Mouse (Mus musculus): Measurements from ENCODE around the gene Grin3b. TPM values are rescaled to one million over a fixed set of nuclear protein-coding genes. Genes with fewer than 3 reads are reported as not detected.
A peak's percentile ranks its signal among the peaks of the same experiment; 100 is the strongest.

Gene Grin3b
- polyA plus RNA-seq, 1 experiment from 2014 or later = 0.32 TPM

DNA sequence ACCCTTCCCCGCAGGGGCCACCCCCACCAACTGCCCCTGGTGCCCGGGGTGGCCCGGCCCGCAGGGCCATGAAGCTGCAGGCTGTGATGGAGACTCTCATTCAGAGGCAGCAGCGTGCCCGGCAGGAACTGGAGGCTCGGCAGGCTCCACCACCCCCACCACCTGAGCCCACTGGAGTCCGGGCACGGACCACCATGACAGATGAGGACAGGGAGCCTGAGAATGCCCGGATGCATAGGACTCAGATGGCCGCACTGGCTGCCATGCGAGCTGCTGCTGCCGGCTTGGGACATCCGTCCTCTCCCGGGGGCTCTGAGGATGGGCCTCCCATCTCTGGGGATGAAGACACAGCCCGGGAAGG is 39.7 kb upstream of the Grin3b start:
- H3K9me3 ChIP-seq (ENCODE audit: low read length) = no peaks in the 10 kb centered on the region
- no peak overlapping the region for H3K4me3 ChIP-seq (ENCODE audit: low read depth, low read length)
- DNase-seq (ENCODE audit: low spot score) = no peak
- peaks cover 12% of the 10 kb centered on the region; the same call in 1 of the 2 replicates for H3K36me3 ChIP-seq (ENCODE audit: insufficient read depth, low read length)
- H3K9ac ChIP-seq (replicated peaks; ENCODE audit: low read depth) = no peak overlapping the region
- no peak overlapping the region for H3K4me2 ChIP-seq (replicated peaks; ENCODE audit: low read depth, low read length)
- TF ChIP-seq CTCF (IDR thresholded peaks at IDR 0.05) (no peak), EP300 (IDR thresholded peaks at IDR 0.05) (no peak)
- H3K27me3 ChIP-seq (replicated peaks; ENCODE audit: insufficient read depth, low read length) = no peaks in the 10 kb centered on the region
- H3K27ac ChIP-seq (ENCODE audit: low read length) = no peak overlapping the region
- H3K4me1 ChIP-seq (ENCODE audit: insufficient read depth, low read depth, low read length) = peaks cover 50% of the 10 kb centered on the region
- ATAC-seq = no peak
- WGBS = 87% methylated on average over 16 of the region's 16 CpGs

DNA sequence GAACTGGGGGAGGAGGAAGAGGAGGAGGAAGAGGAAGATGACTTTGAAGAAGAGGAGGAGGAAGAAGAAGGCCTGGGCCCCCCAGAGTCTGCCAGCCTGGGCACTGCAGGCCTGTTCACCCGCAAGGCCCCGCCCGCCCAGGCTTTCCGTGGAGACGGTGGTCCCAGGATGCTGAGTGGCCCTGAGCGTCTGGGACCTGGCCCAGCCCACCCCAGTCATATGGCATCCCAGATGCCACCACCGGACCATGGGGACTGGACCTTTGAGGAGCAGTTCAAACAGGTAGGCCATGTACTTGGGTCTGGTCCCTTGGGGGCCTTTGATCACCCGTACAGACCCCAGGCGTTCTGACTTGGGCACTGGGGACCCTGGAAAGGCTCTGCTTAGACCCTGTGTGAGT is 38.7 kb upstream of the Grin3b start:
- H3K9ac ChIP-seq (replicated peaks; ENCODE audit: low read depth) = no peak overlapping the region
- TF ChIP-seq EP300 (IDR thresholded peaks at IDR 0.05) = no peak
- TF ChIP-seq CTCF (IDR thresholded peaks at IDR 0.05) = no peak
- no peak overlapping the region for H3K4me3 ChIP-seq (ENCODE audit: low read depth, low read length)
- peaks cover 53% of the 10 kb centered on the region for H3K4me1 ChIP-seq (ENCODE audit: insufficient read depth, low read depth, low read length)
- DNase-seq (ENCODE audit: low spot score) = no peak
- peaks cover 12% of the 10 kb centered on the region; the same call in 1 of the 2 replicates for H3K36me3 ChIP-seq (ENCODE audit: insufficient read depth, low read length)
- H3K9me3 ChIP-seq (ENCODE audit: low read length) = no peaks in the 10 kb centered on the region
- 79% methylated on average over 9 of the region's 9 CpGs for WGBS
- no peak for ATAC-seq
- no peaks in the 10 kb centered on the region for H3K27me3 ChIP-seq (replicated peaks; ENCODE audit: insufficient read depth, low read length)
- no peak overlapping the region for H3K4me2 ChIP-seq (replicated peaks; ENCODE audit: low read depth, low read length)
- H3K27ac ChIP-seq (ENCODE audit: low read length) = peak overlapping the region; percentile 16

DNA sequence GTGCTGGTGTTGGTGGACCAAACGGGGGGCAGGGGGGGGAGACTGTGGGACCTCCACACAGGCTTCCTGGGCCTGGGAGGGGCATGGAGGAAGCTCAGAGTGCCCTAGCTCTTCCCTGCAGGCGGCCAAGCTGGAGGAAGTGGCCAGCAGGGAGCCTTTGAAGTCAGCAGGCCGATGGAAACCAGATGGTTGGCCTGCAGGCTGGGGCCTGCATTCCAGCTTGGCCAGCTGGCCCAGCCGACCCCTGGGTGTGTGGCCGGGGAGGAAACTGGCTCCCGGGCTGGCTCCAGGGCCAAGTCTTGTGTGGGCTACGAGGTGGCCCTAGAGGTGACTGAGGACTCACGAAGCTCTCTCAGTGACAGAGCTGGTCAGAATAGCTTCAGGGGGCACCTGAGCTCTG is 37.8 kb upstream of the Grin3b start:
- Histone ChIP-seq H3K4me3 (ENCODE audit: low read depth, low read length) (no peak overlapping the region), H3K27ac (ENCODE audit: low read length) (peak overlapping the region; percentile 51), H3K27me3 (replicated peaks; ENCODE audit: insufficient read depth, low read length) (no peaks in the 10 kb centered on the region), H3K9me3 (ENCODE audit: low read length) (no peaks in the 10 kb centered on the region), H3K36me3 (ENCODE audit: insufficient read depth, low read length) (peaks cover 12% of the 10 kb centered on the region; the same call in 1 of the 2 replicates), H3K4me2 (replicated peaks; ENCODE audit: low read depth, low read length) (no peak overlapping the region), H3K9ac (replicated peaks; ENCODE audit: low read depth) (no peak overlapping the region), H3K4me1 (ENCODE audit: insufficient read depth, low read depth, low read length) (peaks cover 62% of the 10 kb centered on the region)
- DNase-seq (ENCODE audit: low spot score) = peak; percentile 91
- WGBS = 26% methylated on average over 8 of the region's 8 CpGs
- peak; percentile 40 for TF ChIP-seq CTCF (IDR thresholded peaks at IDR 0.05)
- 0 out of 2 replicates have a peak, but pooled peaks have one; percentile 29 for TF ChIP-seq EP300 (IDR thresholded peaks at IDR 0.05)
- ATAC-seq = peak; percentile 6

DNA sequence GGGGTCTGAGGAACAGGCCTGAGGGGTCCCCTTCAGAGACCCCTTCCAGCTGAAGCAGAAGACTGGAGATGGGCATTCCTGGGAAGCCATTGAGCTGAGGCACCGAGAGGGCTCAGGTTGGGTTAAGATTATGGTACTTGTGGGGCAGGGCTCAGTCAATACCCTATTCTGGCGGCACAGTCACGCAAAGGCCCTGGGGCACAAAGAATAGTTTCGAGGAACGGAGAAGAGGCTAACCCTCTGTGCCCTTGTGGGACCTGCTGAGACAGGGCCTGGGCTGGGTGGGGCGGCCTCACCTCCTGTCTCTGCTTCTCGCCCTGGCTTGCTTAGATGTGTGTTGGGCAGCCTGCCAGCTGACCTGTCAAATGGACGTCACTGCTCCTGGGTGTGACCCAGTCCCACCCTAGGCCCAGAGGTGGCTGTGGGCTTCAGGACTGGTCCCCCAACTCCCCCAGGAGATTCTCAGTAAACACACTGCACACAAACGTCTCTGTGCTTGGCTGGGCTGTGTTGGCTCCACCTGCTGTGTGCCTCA is 37.3 kb upstream of the Grin3b start:
- no peaks in the 10 kb centered on the region for H3K9me3 ChIP-seq (ENCODE audit: low read length)
- no peak for DNase-seq (ENCODE audit: low spot score)
- WGBS = 50% methylated on average over 9 of the region's 9 CpGs
- peaks cover 12% of the 10 kb centered on the region; the same call in 1 of the 2 replicates for H3K36me3 ChIP-seq (ENCODE audit: insufficient read depth, low read length)
- ATAC-seq = no peak
- TF ChIP-seq EP300 (IDR thresholded peaks at IDR 0.05) = no peak
- no peak for TF ChIP-seq CTCF (IDR thresholded peaks at IDR 0.05)
- peaks cover 67% of the 10 kb centered on the region for H3K4me1 ChIP-seq (ENCODE audit: insufficient read depth, low read depth, low read length)
- H3K4me2 ChIP-seq (replicated peaks; ENCODE audit: low read depth, low read length) = no peak overlapping the region
- H3K9ac ChIP-seq (replicated peaks; ENCODE audit: low read depth) = no peak overlapping the region
- no peaks in the 10 kb centered on the region for H3K27me3 ChIP-seq (replicated peaks; ENCODE audit: insufficient read depth, low read length)
- peak overlapping the region; percentile 65 for H3K27ac ChIP-seq (ENCODE audit: low read length)
- no peak overlapping the region for H3K4me3 ChIP-seq (ENCODE audit: low read depth, low read length)

DNA sequence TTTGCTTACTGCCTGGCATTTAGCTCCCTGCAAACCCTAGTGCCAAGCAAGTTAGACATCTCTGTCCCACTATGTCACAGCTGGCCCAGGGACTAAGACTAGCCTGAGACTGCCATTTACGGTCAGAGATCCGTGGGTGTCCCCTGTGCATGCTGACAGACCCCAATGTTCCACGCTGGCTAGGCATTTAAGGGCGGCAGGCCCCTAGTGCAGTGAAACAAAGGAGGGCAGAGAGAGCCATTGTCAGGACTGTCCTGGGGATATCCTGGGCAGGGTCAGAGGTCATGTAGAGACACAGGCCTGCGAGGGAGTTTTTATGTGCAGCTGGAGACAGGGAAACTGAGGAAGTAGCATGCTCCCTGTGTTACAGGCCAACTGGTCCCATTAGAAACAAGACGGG is 36.7 kb upstream of the Grin3b start:
- Histone ChIP-seq H3K27me3 (replicated peaks; ENCODE audit: insufficient read depth, low read length) (no peaks in the 10 kb centered on the region), H3K4me1 (ENCODE audit: insufficient read depth, low read depth, low read length) (peaks cover 67% of the 10 kb centered on the region), H3K4me2 (replicated peaks; ENCODE audit: low read depth, low read length) (no peak overlapping the region), H3K27ac (ENCODE audit: low read length) (peak overlapping the region; percentile 65), H3K4me3 (ENCODE audit: low read depth, low read length) (no peak overlapping the region), H3K36me3 (ENCODE audit: insufficient read depth, low read length) (peaks cover 12% of the 10 kb centered on the region; the same call in 1 of the 2 replicates), H3K9ac (replicated peaks; ENCODE audit: low read depth) (no peak overlapping the region), H3K9me3 (ENCODE audit: low read length) (no peaks in the 10 kb centered on the region)
- WGBS = 58% methylated on average over 6 of the region's 6 CpGs
- no peak for DNase-seq (ENCODE audit: low spot score)
- ATAC-seq = no peak
- TF ChIP-seq EP300 (IDR thresholded peaks at IDR 0.05) (no peak), CTCF (IDR thresholded peaks at IDR 0.05) (no peak)

DNA sequence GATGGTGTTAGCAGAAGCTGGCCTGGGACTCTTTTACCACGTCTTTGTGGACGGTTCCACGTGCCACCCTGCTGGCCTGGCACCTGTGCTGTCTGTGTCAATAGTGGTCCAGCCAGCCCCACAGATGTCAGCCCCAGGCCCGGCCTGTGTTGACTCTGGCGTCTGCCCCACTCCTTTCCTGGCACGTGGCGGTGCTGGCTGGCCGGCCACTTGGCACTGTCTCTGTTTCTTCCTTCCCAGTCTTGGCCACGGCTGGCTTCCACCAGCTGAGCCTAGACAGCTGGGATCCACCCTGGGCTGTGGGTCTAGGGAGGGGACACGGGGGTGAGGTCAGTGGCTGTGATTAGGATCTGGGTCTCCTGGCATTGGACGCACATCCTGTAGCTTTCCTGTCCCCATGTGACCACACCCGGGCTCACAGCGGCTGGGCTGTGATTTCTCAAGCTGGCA is 36.2 kb upstream of the Grin3b start:
- Histone ChIP-seq H3K9ac (replicated peaks; ENCODE audit: low read depth) (no peak overlapping the region), H3K9me3 (ENCODE audit: low read length) (no peaks in the 10 kb centered on the region), H3K27ac (ENCODE audit: low read length) (peak overlapping the region; percentile 65), H3K4me3 (ENCODE audit: low read depth, low read length) (no peak overlapping the region), H3K4me1 (ENCODE audit: insufficient read depth, low read depth, low read length) (peaks cover 62% of the 10 kb centered on the region), H3K4me2 (replicated peaks; ENCODE audit: low read depth, low read length) (no peak overlapping the region), H3K36me3 (ENCODE audit: insufficient read depth, low read length) (peaks cover 12% of the 10 kb centered on the region; the same call in 1 of the 2 replicates), H3K27me3 (replicated peaks; ENCODE audit: insufficient read depth, low read length) (no peaks in the 10 kb centered on the region)
- DNase-seq (ENCODE audit: low spot score) (peak; percentile 95), ATAC-seq (peak; percentile 84)
- WGBS = 4% methylated on average over 13 of the region's 13 CpGs
- TF ChIP-seq EP300 (IDR thresholded peaks at IDR 0.05) (peak; percentile 98), CTCF (IDR thresholded peaks at IDR 0.05) (no peak; the same call in 1 of the 2 replicates)

All from lung, postnatal 0 days (tissue).